Mouse (Mus musculus) embryonic facial prominence, embryonic 14.5 days (tissue): ENCODE measurements around the gene Stx8. TPM values are rescaled to one million over a fixed set of nuclear protein-coding genes. Genes with fewer than 3 reads are reported as not detected.

Source experiments
- ATAC-seq: fragments of 200-750 bp; cut with Nextera tagmentation; 2 replicates; pipeline ENCODE4 v1.8.0; 2017; ENCODE audit warnings: low read depth, moderate number of reproducible peaks, moderate TSS enrichment
- DNase-seq: peaks from one replicate; pipeline ENCODE4 v3.0.0-alpha.2; 2015; ENCODE audit warnings: low spot score
- H3K27ac ChIP-seq: fragments of 300-500 bp; sonication (generic); replicated peaks from 2 replicates; pipeline ENCODE4 v1.5.1; 2014; ENCODE audit warnings: low read depth, mild to moderate bottlenecking, low read length, moderate library complexity
- H3K27me3 ChIP-seq: fragments of 300-500 bp; sonication (generic); replicated peaks from 2 replicates; pipeline ENCODE4 v1.6.1; 2014; ENCODE audit warnings: low read length; ENCODE audit not compliant: control insufficient read depth, insufficient read depth
- H3K36me3 ChIP-seq: fragments of 300-500 bp; sonication (generic); 2 replicates; pipeline ENCODE4 v1.6.1; 2014; ENCODE audit warnings: low read length, mixed read lengths; ENCODE audit not compliant: control insufficient read depth, insufficient read depth
- H3K4me1 ChIP-seq: fragments of 300-500 bp; sonication (generic); 2 replicates; pipeline ENCODE4 v1.6.1; 2014; ENCODE audit warnings: antibody characterized with exemption, low read length; ENCODE audit not compliant: control insufficient read depth, insufficient read depth
- H3K4me2 ChIP-seq: fragments of 300-500 bp; sonication (generic); 2 replicates; pipeline ENCODE4 v1.6.1; 2014; ENCODE audit warnings: low read depth, mild to moderate bottlenecking, low read length, moderate library complexity, mixed read lengths
- H3K4me3 ChIP-seq: fragments of 300-500 bp; sonication (generic); 2 replicates; pipeline ENCODE4 v1.5.1; 2014; ENCODE audit warnings: low read depth, mild to moderate bottlenecking, low read length
- H3K9ac ChIP-seq: fragments of 300-500 bp; sonication (generic); 2 replicates; pipeline ENCODE4 v1.6.1; 2014; ENCODE audit warnings: low read depth, mild to moderate bottlenecking, low read length, moderate library complexity, mixed read lengths
- H3K9me3 ChIP-seq: fragments of 300-500 bp; sonication (generic); 2 replicates; pipeline ENCODE4 v1.6.1; 2016; ENCODE audit warnings: low read length; ENCODE audit not compliant: control insufficient read depth
- WGBS: fragments of 180-500 bp; shearing (Covaris S2); extraction: QIAGEN DNeasy Blood & Tissue Kit; methylation state at CpG from one replicate; pipeline ENCODE4 v1.1.7; 2014; 5-methylcytosine and 5-hydroxymethylcytosine counted together
- polyA plus RNA-seq: library from polyadenylated mRNA; unstranded; fragments of >200 nt; fragmentation: Nextera tagmentation; extraction: Ambion mirVana; gene quantifications from 2 replicates; pipeline ENCODE4 v1.2.1, GENCODE M21; 2014

Gene Stx8
- polyA plus RNA-seq, 1 experiment from 2014 or later, result 58.9 TPM

GRCm38 (mm10) chr11:68034422-68034821 is 68.4 kb downstream of the Stx8 start:
- H3K4me3 ChIP-seq, result no peak overlapping the region
- ATAC-seq, result no peak
- no peaks in the 10 kb centered on the region for H3K36me3 ChIP-seq
- H3K9me3 ChIP-seq, result no peaks in the 10 kb centered on the region
- H3K4me2 ChIP-seq, result no peak overlapping the region
- H3K27ac ChIP-seq, result no peak overlapping the region
- WGBS, result 92% methylated on average over 5 of the region's 5 CpGs
- H3K4me1 ChIP-seq, result peaks cover 11% of the 10 kb centered on the region; the same call in 1 of the 2 replicates
- no peak overlapping the region for H3K9ac ChIP-seq
- no peaks in the 10 kb centered on the region; the same call in 1 of the 2 replicates for H3K27me3 ChIP-seq
- no peak for DNase-seq

GRCm38 (mm10) chr11:68035303-68035891 is 69.4 kb downstream of the Stx8 start:
- no peak for ATAC-seq

GRCm38 (mm10) chr11:68036133-68036959 is 70.4 kb downstream of the Stx8 start:
- no peaks in the 10 kb centered on the region for H3K36me3 ChIP-seq
- no peak overlapping the region for H3K9ac ChIP-seq
- ATAC-seq (peak; percentile 57), DNase-seq (peak; percentile 52)
- H3K4me1 ChIP-seq, result peaks cover 11% of the 10 kb centered on the region; the same call in 1 of the 2 replicates
- no peak overlapping the region for H3K27ac ChIP-seq
- H3K27me3 ChIP-seq, result no peaks in the 10 kb centered on the region; the same call in 1 of the 2 replicates
- no peaks in the 10 kb centered on the region for H3K9me3 ChIP-seq
- no peak overlapping the region for H3K4me3 ChIP-seq
- WGBS, result 30% methylated on average over 20 of the region's 20 CpGs
- peak overlapping the region; percentile 33 for H3K4me2 ChIP-seq

More at GRCm38 (mm10) chr11:68035303-68035891, 69.4 kb downstream of the Stx8 start:
- Histone ChIP-seq H3K4me2 (no peak overlapping the region), H3K36me3 (no peaks in the 10 kb centered on the region), H3K27ac (no peak overlapping the region), H3K4me3 (no peak overlapping the region), H3K4me1 (peaks cover 11% of the 10 kb centered on the region; the same call in 1 of the 2 replicates), H3K27me3 (no peaks in the 10 kb centered on the region; the same call in 1 of the 2 replicates), H3K9me3 (no peaks in the 10 kb centered on the region), H3K9ac (no peak overlapping the region)
- DNase-seq, result no peak
- WGBS, result 77% methylated on average over 4 of the region's 4 CpGs

- peaks cover 11% of the 10 kb centered on the region; the same call in 1 of the 2 replicates for H3K4me1 ChIP-seq
- DNase-seq (no peak), ATAC-seq (no peak)
- H3K36me3 ChIP-seq, result no peaks in the 10 kb centered on the region
- H3K27ac ChIP-seq, result no peak overlapping the region
- 63% methylated on average over 9 of the region's 9 CpGs for WGBS
- H3K4me3 ChIP-seq, result no peak overlapping the region
- H3K4me2 ChIP-seq, result no peak overlapping the region
- H3K27me3 ChIP-seq, result no peaks in the 10 kb centered on the region; the same call in 1 of the 2 replicates
- no peak overlapping the region for H3K9ac ChIP-seq
- H3K9me3 ChIP-seq, result no peaks in the 10 kb centered on the region
Measured at GRCm38 (mm10) chr11:68037093-68037492, 71.1 kb downstream of the Stx8 start.

GRCm38 (mm10) chr11:68038101-68038500 is 72.1 kb downstream of the Stx8 start:
- WGBS, result 75% methylated on average over 2 of the region's 2 CpGs
- no peak overlapping the region for H3K27ac ChIP-seq

GRCm38 (mm10) chr11:68044181-68044580 is 78.2 kb downstream of the Stx8 start:
- H3K9ac ChIP-seq, result no peak overlapping the region
- H3K27ac ChIP-seq, result no peak overlapping the region
- DNase-seq (peak; percentile 36), ATAC-seq (no peak)
- no peak overlapping the region for H3K4me3 ChIP-seq
- H3K9me3 ChIP-seq, result no peaks in the 10 kb centered on the region
- no peak overlapping the region for H3K4me2 ChIP-seq
- H3K27me3 ChIP-seq, result no peaks in the 10 kb centered on the region
- no peaks in the 10 kb centered on the region for H3K4me1 ChIP-seq
- 26% methylated on average over 11 of the region's 11 CpGs for WGBS
- no peaks in the 10 kb centered on the region for H3K36me3 ChIP-seq

More at GRCm38 (mm10) chr11:68038101-68038500, 72.1 kb downstream of the Stx8 start:
- Histone ChIP-seq H3K4me1 (peaks cover 11% of the 10 kb centered on the region; the same call in 1 of the 2 replicates), H3K4me2 (no peak overlapping the region), H3K4me3 (no peak overlapping the region), H3K36me3 (no peaks in the 10 kb centered on the region), H3K27me3 (no peaks in the 10 kb centered on the region; the same call in 1 of the 2 replicates), H3K9me3 (no peaks in the 10 kb centered on the region), H3K9ac (no peak overlapping the region)
- DNase-seq, result no peak
- ATAC-seq, result no peak

GRCm38 (mm10) chr11:68046916-68047315 is 80.9 kb downstream of the Stx8 start:
- no peak for DNase-seq
- 39% methylated on average over 3 of the region's 3 CpGs for WGBS
- Histone ChIP-seq H3K27ac (no peak overlapping the region), H3K4me1 (no peaks in the 10 kb centered on the region), H3K9ac (no peak overlapping the region), H3K4me2 (no peak overlapping the region), H3K27me3 (no peaks in the 10 kb centered on the region), H3K9me3 (no peaks in the 10 kb centered on the region), H3K4me3 (no peak overlapping the region), H3K36me3 (no peaks in the 10 kb centered on the region)
- no peak for ATAC-seq

- Histone ChIP-seq H3K4me1 (no peaks in the 10 kb centered on the region), H3K4me3 (no peak overlapping the region), H3K27me3 (no peaks in the 10 kb centered on the region), H3K9me3 (no peaks in the 10 kb centered on the region), H3K4me2 (no peak overlapping the region), H3K36me3 (no peaks in the 10 kb centered on the region), H3K9ac (no peak overlapping the region), H3K27ac (no peak overlapping the region)
- ATAC-seq, result no peak
- no peak for DNase-seq
- WGBS, result 68% methylated on average over 17 of the region's 17 CpGs
Measured at GRCm38 (mm10) chr11:68049261-68050165, 83.5 kb downstream of the Stx8 start.
